Mouse (Mus musculus) ES-E14 (cell line): ENCODE measurements around the gene Nos1. TPM values are rescaled to one million over a fixed set of nuclear protein-coding genes. Genes with fewer than 3 reads are reported as not detected.

Source experiments
- DNase-seq: peaks from one replicate; pipeline ENCODE4 v3.0.0-alpha.2; 2013; ENCODE audit warnings: low read depth, low spot score
- H3K27ac ChIP-seq: 2 replicates; pipeline ENCODE4 v1.5.1; 2012; ENCODE audit warnings: low read depth, mild to moderate bottlenecking, low read length, moderate library complexity, mixed read lengths; ENCODE audit not compliant: poor library complexity, insufficient read depth, severe bottlenecking
- H3K36me3 ChIP-seq: 2 replicates; pipeline ENCODE4 v1.6.1; 2012; ENCODE audit warnings: mild to moderate bottlenecking, low read length, moderate library complexity, mixed read lengths; ENCODE audit not compliant: control insufficient read depth, poor library complexity, insufficient read depth, severe bottlenecking
- H3K4me1 ChIP-seq, 2 experiments: fragments of 150-350 bp in 1 of 2; sonication (generic) in 1 of 2; 2 replicates each; pipeline ENCODE4 v1.6.1; 2012; ENCODE audit warnings: low read length in 2 of 2, mild to moderate bottlenecking in 1 of 2, mixed read lengths in 1 of 2; ENCODE audit not compliant: control insufficient read depth in 2 of 2, insufficient read depth in 2 of 2, poor library complexity in 1 of 2
- H3K4me3 ChIP-seq, 2 experiments: fragments of 150-350 bp in 1 of 2; sonication (generic) in 1 of 2; 2 replicates each; pipeline ENCODE4 v1.5.1; 2012; ENCODE audit warnings: low read length in 2 of 2, low read depth in 1 of 2, mild to moderate bottlenecking in 1 of 2, mixed read lengths in 1 of 2; ENCODE audit not compliant: insufficient read depth in 1 of 2, poor library complexity in 1 of 2, severe bottlenecking in 1 of 2
- H3K9ac ChIP-seq: 2 replicates; pipeline ENCODE4 v1.6.1; 2012; ENCODE audit warnings: low read depth, mild to moderate bottlenecking, low read length, mixed read lengths; ENCODE audit not compliant: poor library complexity, insufficient read depth, severe bottlenecking
- H3K9me3 ChIP-seq: fragments of 150-350 bp; sonication (generic); 2 replicates; pipeline ENCODE4 v1.6.1; 2012; ENCODE audit warnings: low read depth, mild to moderate bottlenecking, low read length; ENCODE audit not compliant: control insufficient read depth, insufficient read depth
- CHD2 ChIP-seq: IDR thresholded peaks from 2 replicates; pipeline ENCODE4 v1.6.1; 2014; ENCODE audit warnings: mild to moderate bottlenecking, low read depth, low read length, inconsistent platforms
- HCFC1 ChIP-seq: IDR thresholded peaks from 2 replicates; pipeline ENCODE4 v1.6.1; 2012; ENCODE audit warnings: low read length, inconsistent platforms, borderline replicate concordance; ENCODE audit not compliant: insufficient read depth
- MAFK ChIP-seq: IDR thresholded peaks from 2 replicates; pipeline ENCODE4 v1.6.1; 2014; ENCODE audit warnings: mild to moderate bottlenecking, low read depth, low read length, inconsistent platforms; ENCODE audit not compliant: insufficient read depth
- ZC3H11A ChIP-seq: IDR thresholded peaks from 2 replicates; pipeline ENCODE4 v1.6.1; 2012; ENCODE audit warnings: low read depth, mild to moderate bottlenecking, inconsistent platforms, low read length, borderline replicate concordance
- ZNF384 ChIP-seq: IDR thresholded peaks from 2 replicates; pipeline ENCODE4 v1.6.1; 2012; ENCODE audit warnings: low read depth, low read length, inconsistent platforms
- in situ Hi-C, 2 experiments: fragments of 600-800 bp; cut with MboI; formaldehyde crosslinking; loops; one replicate each; pipeline ENCODE4 v1.15.1; 2025; ENCODE audit warnings: low sequenced_read_pairs in 2 of 2, inconsistent platforms in 1 of 2; ENCODE audit not compliant: unreplicated experiment in 2 of 2
- total RNA-seq: library from RNA; depleted of rRNA; stranded (reverse); fragments of 300-350 nt; gene quantifications from 2 replicates; pipeline ENCODE4 v1.2.3, GENCODE M21; 2012

Nos1 gene
- total RNA-seq, 1 experiment: 3.4 TPM

DNA sequence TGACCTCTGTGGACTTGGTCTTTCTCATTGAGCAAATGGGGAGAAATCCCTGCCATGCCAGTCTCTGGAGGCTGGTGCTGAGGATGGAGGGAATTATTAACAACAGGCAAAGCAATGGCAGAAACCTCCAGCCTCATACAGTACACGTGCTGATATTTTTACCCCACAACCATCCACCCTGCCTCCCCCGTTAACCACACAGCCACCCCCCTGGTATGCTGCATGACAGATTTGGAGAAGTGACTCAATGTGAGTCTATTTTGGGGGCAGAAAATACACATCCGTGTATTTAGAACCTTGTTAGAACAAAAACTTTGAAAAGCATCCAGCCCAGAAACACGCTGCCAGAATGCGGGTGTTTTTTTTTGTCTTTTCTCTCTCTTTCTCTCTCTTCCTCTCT is 135.5 kb downstream of the Nos1 start:
- TF ChIP-seq CHD2 (no peak), HCFC1 (no peak), ZC3H11A (no peak)
- Histone ChIP-seq H3K27ac (no peak overlapping the region), H3K4me1 (no peaks in the 10 kb centered on the region), H3K4me3 (no peak overlapping the region), H3K9ac (no peak overlapping the region), H3K9me3 (no peaks in the 10 kb centered on the region), H3K36me3 (no peaks in the 10 kb centered on the region)
- in situ Hi-C loops: no loop called here
- DNase-seq: no peak

DNA sequence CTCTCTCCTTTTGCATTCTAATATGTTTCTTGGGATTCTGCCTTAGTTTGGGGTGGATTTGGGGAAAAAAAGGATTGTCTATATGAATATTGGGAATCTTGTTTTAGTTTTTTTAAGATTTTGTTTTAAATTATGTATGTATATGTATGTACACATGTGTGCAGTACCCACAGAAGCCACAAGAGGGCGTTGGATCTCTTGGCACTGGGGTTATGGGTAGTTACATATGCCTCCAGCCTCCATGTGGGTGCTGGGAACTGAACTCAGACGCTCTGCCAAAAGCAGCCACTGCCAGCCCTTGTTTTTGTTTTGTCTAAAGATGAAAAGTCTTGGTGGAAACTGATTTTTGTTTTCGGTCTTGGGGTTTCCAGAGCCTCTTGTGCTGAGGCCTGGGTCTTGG is 136.1 kb downstream of the Nos1 start:
- Histone ChIP-seq H3K9me3 (no peaks in the 10 kb centered on the region), H3K4me3 (no peak overlapping the region), H3K4me1 (no peaks in the 10 kb centered on the region), H3K36me3 (no peaks in the 10 kb centered on the region), H3K27ac (no peak overlapping the region), H3K9ac (no peak overlapping the region)
- in situ Hi-C loops: no loop called here
- no peak for DNase-seq
- TF ChIP-seq CHD2: no peak
- TF ChIP-seq MAFK: no peak
- no peak for TF ChIP-seq ZC3H11A
- no peak for TF ChIP-seq HCFC1
- no peak for TF ChIP-seq ZNF384

DNA sequence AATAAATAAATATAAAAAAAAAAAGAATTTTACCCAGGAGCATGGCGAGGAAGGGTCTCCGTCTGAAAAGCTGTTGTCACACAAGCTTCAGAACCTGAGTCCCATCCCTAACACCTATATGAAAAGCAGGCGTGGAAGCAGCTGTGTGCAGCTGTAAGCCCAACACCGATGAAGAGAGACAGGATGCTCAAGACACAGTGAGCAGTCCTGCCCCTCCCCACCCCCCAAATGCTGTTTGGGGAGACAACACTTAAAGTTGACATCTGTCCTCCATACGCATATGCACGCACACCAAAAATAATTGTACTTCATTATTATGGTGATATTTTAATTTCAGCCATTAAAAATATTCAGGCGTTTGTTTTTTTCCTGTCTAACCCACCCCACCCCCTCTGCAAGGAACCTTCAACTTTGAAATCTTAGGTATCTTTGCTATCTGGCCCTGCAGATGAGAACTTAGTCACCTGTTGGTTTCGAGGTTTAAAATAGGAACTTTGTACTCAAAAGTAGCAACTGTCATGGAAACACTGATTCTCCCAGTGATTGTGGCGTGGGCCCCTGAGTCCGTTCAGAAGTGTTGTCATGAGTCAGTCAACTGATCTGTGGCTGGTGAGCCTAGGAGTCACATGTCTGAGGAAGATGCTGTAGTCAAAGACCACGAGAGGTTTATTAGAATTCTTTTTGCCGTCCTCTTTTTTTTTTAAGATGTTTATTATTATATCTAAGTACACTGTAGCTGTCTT is 141.1 kb downstream of the Nos1 start:
- Histone ChIP-seq H3K36me3 (no peaks in the 10 kb centered on the region), H3K9me3 (no peaks in the 10 kb centered on the region), H3K4me3 (no peak overlapping the region), H3K4me1 (no peaks in the 10 kb centered on the region), H3K27ac (no peak overlapping the region), H3K9ac (no peak overlapping the region)
- no peak for DNase-seq
- in situ Hi-C loops: no loop called here
- TF ChIP-seq ZC3H11A: no peak
- no peak for TF ChIP-seq HCFC1
- TF ChIP-seq MAFK: no peak
- TF ChIP-seq CHD2: no peak
- no peak for TF ChIP-seq ZNF384

DNA sequence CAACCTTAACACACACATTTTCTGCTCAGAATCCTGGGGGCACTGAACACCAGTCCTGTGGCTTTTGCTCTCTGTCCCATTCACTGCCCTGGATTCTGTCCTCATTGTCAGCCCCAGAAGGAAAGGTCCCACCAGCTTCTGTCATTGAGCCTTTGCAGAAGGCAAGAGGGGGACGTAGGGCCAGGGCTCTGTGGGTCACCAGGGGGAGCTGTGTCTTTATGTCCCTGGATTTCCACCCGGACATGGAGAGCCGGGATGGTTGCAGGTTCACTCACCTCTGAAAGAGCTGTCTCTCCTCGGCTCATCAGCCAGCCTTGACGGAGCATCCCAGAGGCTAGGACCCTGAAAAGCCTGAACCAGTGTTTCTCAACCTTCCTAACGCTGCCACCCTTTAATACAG is 142.9 kb downstream of the Nos1 start:
- H3K4me1 ChIP-seq: no peaks in the 10 kb centered on the region
- H3K36me3 ChIP-seq: no peaks in the 10 kb centered on the region
- H3K9me3 ChIP-seq: no peaks in the 10 kb centered on the region
- no peak for DNase-seq
- no peak overlapping the region for H3K27ac ChIP-seq
- TF ChIP-seq ZC3H11A: no peak
- TF ChIP-seq HCFC1: no peak
- TF ChIP-seq CHD2: no peak
- TF ChIP-seq ZNF384: no peak
- no peak for TF ChIP-seq MAFK
- in situ Hi-C loops: no loop called here
- H3K9ac ChIP-seq: no peak overlapping the region
- no peak overlapping the region for H3K4me3 ChIP-seq
